Mouse (Mus musculus): Measurements from ENCODE around the gene Nxnl1.
A peak's percentile ranks its signal among the peaks of the same experiment; 100 is the strongest.

The Nxnl1 gene

DNA sequence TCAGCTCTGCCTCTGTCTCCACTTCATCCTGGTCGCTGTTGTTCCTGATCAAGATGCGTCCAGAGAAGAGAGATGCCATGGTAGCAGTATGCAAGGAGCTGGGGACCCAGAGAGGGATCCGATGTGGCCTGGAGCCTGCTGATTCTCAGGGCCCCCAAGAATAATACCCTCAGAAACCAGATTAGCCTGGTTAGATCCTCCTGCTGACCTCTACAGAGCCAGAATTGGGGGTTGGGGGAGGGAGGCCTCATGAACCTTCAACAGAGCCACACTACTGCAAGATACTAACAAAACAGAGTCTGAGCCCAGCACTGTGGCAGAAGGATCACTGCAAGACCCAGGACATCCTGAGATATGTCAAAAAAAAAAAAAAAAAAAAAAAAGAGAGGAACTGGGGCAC is at the start of gene Nxnl1:
Gene Nxnl1 (minus strand): TSS at position 101 of the 400 bp plus-strand sequence.
- DNase-seq (ENCODE audit: low spot score in 2 of 2) = no peak

DNA sequence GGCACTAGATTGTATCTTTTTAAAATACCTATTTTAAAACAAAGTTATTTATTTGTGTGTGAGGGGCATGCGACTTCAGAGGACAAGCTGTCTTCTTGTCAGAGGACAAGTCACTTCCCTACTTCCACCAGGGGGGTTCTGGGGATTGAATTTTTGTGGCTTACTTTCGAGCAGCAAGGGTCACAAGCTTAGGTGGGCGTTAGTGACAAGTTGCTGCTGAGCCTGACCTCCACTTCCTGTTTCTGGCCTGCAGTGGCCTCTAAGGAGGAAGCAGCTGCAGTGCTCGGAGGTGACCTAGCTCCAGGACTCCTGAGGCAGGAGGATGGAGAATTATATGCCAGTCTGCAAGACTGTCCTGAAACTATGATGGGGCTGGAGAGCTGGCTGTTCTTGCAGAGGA is 47.0 kb upstream of the Nxnl1 start:
- DNase-seq (ENCODE audit: low spot score in 2 of 2) = no peak

DNA sequence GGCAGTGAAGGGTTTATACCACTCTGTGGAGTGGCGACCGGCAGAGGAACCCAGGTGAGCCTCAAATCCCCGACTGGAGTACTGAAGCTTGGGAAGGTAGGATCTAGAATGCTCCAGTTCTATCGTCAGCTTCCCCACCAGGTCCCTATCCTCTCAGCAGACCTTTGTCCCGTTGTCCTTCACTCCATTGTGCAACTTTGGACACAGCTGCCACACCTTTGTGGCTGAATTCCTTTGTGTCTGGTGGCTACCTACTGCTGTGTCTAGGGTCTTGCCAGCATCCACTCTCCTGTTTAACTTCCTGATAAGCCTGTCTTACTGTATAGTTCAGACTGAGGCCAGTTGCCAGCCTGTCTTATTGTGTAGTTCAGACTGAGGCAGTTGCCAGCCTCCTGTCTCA is 45.7 kb upstream of the Nxnl1 start:
- no peak for DNase-seq (ENCODE audit: low spot score in 2 of 2)

DNA sequence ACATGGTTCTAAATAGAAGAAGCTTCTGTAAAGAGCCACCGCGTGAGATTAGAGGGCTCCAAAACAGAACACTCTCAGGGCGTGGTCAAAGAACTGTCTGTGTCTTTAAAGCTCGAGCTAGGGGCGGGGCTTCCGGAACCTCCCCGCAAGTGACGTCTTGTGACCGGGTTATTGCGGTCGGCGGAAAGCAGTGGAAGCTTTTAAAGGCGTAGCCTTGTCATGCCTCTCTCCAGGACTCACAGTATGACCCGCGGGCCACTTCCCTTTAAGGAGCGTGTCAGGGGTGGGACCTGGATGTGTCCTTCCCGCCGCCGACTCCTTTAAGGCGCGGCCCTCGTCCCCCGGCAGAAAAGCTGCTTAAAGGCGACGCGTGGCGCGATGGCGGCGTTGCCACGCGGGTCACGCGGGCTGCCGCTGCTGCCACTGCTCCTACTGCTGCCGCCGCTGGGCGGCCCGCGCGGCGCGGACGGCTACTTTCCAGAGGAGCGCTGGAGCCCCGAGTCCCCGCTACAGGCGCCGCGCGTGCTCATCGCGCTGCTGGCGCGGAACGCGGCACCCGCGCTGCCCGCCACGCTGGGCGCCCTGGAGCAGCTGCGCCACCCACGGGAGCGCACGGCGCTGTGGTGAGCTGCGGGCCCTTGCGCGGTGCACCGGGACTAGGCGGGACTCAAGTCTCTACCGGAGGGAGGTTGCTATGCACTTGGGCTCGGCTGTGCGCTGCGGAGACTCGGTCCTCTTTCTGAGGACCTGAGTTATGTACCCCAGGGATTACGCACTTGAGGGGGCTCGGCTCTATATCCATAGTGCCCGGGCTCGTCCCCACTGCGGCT is 44.6 kb upstream of the Nxnl1 start, which contains the start of gene Colgalt1:
Gene Colgalt1 (plus strand): TSS at position 177 of the 830 bp plus-strand sequence.
- DNase-seq (ENCODE audit: low spot score in 2 of 2) = peak; percentile 90 to 93

DNA sequence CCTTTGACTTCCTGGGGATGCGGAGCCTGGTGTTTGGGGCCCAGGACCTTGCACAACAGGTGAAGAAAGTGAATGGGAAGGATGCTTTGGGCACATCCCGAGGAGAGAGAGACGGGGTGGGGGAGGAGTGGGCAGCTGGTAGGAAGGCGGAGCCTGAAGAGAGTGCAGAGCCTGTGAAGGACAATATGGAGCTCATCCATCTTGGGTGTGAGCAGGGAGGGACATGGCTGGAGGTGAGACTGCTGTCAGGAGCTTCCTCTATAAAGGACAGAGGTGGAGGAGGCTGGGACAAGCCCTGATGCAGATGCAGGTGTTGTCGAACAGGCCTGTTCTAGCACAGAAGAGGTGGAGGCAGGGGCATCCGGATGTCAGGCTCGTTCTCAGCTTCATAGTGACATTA is 37.6 kb upstream of the Nxnl1 start:
- no peak for DNase-seq (ENCODE audit: low spot score in 2 of 2)

DNA sequence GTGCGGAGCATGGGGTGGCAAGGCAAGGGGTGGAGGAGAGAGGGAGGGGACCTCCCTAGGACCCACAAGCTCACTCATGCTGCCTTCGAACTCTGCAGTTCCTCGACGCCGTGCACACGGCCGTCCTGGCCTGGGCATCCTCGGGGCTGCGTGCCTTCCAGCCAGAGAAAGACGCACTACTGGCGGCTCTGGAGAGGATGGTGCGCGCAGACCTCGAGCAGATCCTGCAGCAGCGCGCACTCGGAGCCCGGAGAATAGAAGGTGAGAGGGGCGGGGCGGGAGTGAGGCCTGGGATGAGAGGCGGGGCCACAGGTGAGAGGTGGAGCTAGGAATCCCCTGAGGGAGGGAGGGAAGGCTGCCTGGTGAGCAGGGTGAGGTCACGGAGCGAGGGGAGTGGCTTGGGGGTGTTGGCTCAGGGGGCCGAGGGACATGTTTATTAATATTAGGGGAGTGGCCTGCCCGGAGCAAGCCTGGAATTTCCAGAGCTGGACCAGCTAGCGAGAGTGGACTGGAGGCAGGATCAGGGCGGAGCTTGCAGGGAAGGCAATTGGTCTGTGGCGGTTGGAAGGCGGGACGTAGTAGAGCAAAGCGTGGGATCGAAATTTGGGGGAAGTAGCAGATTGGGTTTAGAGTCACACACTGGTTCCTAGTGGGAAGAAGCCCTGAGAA is 36.4 kb upstream of the Nxnl1 start:
- no peak for DNase-seq (ENCODE audit: low spot score in 2 of 2)

DNA sequence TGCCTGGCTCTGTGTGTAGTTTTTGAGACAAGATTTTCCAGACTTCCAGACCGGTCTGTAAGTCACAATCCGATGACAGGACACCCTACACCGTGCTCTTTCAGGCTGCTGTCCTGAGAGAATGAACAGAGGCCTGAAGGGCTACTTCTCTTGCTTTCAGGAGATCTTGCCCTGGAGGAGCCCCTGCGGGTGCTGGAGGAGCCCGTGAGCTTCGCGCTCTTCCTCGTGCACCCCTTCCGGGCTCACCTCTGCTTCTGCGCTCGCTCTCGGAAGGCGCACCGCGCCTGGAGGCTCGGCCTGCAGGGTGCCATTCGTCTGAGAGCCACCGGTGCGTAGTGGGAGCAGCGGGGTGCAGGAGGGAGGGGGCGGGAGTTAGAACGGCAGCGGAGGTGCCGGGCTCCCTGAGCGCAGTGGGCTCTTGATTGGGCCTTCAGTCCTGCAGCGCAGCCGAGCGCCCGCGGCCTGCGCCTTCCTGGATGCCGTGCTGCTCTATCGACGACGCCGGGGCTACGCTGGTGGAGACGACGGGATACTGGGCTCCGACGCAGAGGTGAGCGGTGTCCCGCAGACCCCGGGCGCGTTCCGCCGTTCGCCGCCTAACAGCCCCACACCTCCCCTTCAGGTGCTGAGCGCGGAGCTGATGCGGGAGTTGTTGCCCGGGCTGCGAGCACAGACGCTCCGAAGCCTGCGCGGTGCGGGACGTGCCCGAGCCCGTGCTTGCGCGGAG is 35.7 kb upstream of the Nxnl1 start:
- no peak for DNase-seq (ENCODE audit: low spot score in 2 of 2)

DNA sequence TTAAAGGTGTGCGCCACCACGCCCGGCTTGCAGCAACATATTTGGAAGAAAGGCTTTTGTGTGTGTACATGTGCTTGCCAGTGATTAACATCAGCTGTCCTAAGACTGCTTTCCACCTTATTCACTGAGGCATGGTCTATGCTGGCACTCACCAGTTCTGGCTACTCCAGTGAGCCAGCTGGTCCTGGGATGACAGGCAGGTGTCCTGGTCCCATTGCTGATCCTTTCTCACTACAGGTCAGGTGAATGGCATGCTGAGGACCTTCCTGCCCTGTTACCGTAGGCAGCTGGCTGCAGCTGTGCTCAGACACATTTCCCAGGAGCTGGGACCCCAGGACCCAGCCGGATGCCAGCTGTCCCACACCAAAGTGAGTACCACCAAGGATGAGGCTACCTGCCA is 32.4 kb upstream of the Nxnl1 start:
- DNase-seq (ENCODE audit: low spot score in 2 of 2) = no peak

DNA sequence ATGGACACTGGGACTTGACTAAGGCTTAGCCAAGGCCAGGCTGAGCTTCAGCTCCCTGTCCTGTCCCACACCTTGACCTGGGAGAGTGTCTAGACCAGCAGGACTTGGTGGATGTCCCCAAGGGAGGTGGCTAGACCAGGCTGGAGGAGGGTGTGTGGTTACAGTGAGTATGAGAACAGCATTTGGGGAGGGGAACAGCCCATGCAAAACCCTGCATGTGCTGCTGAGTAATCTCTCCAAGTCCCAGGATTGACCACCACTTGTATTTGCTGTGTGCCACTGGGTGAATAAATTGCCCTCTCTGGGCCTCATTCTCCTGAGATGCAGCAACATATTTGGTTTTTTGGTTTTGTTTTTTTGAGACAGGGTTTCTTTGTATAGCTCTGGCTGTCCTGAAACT is 32.0 kb upstream of the Nxnl1 start:
- DNase-seq (ENCODE audit: low spot score in 2 of 2) = no peak

DNA sequence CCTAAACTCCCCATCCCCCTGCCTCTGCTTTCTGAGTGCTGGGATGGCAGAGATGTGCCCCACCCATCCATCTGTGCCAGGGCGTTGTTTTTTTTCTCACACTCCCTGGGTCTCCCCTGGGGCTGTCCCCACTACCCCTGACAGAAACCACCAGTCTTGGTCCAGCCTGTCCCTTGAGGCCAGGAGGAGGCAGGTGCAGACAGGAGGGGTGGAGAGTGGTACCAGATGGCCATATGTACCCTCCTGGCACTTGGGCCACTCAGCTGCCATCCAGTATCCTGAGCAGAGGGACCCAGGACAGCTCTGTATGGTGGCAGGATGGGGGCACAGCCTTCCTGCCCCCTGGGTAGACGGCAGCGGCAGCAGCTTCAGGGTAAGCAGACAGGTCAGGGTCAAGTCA is 31.1 kb upstream of the Nxnl1 start, which contains the start of gene Fam129c:
Gene Fam129c (plus strand): TSS at position 198 of the 400 bp plus-strand sequence.
- DNase-seq (ENCODE audit: low spot score in 2 of 2) = no peak

DNA sequence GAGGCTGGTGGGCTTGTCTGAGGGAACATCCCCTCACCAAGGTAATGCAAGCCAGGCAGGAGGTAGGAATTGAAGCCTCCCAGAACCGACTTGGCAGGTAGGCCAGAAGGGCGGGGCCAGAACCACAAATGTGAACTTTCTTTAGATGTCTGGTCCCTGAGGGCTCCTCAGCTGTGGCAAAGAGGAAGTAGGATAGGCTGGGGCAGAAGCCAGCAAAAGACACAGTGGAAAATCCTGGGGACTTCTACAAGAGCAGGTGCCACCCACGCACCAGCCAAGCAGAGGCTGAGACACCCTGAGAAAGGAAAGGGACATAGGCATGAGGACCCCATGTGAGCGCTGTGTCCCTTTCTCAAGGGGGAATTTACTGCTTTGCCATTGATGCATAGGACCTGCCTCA is 30.4 kb upstream of the Nxnl1 start:
- DNase-seq (ENCODE audit: low spot score in 2 of 2) = no peak

DNA sequence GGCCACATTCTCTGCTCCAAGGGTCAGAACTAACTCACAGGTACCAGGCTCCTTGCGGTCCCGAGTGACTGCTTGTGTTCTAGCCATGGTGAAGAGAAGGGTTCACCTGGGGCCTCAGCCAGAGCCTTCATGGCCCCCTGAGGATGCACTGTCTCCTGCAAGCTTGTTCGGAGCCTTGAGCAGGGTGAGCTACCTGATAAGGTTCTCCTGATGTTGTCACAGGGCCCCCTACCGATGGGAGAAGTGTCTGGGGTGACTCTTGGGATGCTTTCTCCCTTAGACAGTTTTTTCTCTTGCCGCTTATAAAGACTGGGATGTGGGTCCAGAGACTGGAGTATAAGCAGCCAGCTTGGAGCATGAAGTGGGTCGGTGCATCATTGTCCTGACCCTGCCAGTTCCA is 30.0 kb upstream of the Nxnl1 start:
- no peak for DNase-seq (ENCODE audit: low spot score in 2 of 2)

DNA sequence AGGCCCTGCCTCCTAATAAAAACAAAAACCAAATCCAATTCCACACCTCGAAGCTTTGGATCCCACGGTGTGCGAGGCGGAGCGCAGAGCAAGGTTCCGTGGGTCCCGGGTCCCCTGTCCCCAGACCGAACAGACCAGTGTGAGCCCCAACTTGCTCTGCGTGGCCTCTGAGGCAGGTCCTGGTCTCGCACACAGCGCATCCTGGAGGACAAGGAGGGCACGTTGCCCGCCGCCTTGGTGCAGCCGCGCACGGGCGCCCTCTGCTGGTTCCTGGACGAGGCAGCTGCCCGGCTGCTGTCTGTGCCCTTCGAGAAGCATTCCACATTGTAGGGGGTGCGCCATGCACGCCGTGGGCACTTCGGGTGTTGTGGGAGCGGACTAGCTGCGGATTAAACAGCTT is 29.5 kb upstream of the Nxnl1 start:
- DNase-seq (ENCODE audit: low spot score in 2 of 2) = peak; percentile 82 to 86

DNA sequence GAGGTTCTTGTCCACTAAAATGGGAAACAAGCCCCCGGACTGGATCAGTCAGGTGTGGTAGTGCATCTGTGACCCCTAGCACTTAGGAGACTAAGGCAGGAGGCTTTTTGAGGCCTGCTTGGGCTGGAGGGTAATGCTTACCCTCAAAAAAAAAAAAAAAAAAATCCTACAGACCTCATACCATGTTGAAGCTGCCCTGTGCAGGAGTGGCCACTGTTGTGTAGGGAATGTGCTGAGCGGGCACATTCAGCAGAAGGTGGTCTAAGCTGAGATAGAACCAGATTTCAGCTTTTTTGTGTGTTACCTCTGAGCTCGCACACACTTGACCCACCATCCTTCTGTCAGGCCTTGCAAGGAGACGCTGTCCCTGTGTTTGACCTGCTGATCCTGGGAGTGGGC is 27.9 kb upstream of the Nxnl1 start:
- no peak for DNase-seq (ENCODE audit: low spot score in 2 of 2)

DNA sequence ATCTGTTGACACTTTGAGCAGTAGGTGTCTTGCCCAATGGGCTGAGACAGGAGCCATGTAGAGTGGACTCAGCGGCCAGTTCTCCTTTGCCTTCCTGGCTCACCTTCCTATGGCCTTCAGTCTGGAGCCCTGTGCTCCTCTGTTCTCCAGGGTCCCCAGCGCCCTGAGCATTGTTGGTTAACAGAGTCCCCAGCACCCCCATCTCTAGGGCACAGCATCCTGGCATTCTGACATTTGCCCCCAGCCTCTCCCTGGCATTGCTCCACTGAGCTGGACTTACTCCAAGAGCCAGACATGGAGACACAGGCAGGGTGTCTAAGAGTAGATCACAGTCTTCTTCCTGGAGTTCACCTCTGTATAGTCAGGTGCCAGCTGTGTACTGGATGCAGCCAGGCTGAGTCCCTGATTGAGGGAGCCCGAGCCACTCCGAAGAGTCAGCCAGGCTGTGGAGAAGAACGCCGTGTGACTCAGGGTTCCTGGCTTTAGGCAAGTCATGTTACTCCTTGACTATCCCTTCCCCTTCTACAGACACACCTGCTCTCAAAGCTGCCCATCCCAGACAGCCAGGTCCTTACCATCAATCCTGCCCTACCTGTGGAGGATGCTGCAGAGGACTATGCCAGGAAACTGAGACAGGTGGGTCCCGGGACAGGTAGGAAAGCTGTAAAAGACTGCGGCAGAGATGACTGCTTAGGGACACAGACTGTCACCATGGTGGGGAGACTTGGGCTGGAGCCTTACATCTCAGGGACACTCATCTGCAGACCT is 27.3 kb upstream of the Nxnl1 start:
- DNase-seq (ENCODE audit: low spot score in 2 of 2) = no peak

DNA sequence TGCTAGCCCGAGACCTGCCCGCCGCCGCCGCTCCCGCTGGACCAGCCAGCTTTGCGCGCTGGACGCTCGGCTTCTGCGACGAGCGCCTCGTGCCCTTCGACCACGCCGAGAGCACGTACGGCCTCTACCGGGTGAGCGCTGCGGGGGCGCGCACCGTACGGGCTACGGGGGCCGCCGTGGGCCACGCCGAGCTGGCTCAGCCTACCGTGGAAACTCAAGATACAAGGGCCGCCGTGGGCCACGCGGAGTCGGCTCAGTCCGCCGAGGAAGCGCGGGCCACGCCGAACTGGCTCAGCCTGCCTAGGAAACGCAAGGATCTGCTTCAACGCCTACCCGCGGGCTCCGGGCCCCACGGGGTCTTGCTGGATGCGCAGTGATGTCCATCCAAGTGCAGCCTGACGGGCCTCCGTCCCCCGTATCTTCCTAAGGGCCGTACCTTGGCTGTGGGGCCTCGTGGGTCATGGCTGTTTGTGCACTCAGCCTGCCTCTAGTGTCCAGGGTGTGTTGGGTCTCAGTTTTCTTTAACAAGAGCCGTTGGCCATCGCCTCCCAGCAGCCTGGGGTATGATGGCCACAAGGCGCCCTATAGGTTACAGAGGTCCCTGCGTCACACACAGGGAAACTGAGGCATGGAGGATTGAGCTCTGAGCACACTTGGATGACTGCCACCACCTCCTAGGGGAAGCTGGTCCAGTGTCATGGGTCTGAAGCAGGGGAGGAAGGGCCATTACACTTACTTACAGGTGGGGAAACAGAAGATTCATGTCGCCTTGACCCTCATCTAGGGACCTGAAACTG is 26.2 kb upstream of the Nxnl1 start:
- peak; percentile 81 to 85 for DNase-seq (ENCODE audit: low spot score in 2 of 2)

DNA sequence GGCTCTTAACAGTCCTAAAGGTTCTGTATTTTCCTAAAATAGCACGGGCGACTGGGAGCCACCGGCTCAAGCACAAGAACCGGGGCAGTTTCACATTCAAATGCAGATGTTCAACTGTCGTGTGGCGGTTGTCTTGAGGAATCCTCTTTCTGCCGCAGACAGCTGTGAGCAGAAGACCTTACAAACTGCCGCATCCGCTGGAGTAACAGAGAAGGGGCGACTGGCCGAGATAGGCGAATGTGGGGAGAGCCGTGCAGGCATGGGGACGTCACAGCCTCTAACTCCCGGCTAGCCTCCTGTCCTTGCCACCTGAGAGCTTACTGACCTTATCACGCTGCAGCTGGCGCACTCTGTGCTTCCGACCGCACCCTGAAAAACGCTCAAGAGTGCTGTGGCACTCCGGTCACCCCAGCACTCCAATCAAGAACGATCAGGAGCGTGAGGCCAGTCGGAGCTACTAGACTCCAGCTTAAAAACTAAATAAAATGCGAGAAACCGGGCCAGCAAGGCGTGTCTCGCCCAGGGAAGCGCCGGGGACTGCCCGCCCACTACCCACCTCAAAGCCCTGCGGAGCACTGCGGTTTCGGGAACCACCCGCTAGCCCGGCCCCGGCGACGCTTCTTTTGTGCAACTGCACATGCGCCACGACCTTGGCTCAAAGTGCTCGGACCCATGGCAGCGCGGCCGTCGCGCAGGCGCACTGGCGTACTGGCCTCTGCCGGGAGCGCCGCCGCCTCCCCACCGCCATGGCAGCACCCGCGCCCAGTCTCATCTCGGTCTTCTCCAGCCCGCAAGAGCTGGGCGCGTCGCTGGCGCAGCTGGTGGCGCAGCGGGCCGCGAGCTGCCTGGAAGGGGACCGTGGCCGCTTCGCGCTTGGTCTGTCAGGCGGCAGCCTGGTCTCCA is 25.3 kb upstream of the Nxnl1 start, which contains the start of gene Pgls:
Gene Pgls (plus strand): TSS at position 706 of the 903 bp plus-strand sequence.
- DNase-seq (ENCODE audit: low spot score in 2 of 2) = peak; percentile 93 to 95

DNA sequence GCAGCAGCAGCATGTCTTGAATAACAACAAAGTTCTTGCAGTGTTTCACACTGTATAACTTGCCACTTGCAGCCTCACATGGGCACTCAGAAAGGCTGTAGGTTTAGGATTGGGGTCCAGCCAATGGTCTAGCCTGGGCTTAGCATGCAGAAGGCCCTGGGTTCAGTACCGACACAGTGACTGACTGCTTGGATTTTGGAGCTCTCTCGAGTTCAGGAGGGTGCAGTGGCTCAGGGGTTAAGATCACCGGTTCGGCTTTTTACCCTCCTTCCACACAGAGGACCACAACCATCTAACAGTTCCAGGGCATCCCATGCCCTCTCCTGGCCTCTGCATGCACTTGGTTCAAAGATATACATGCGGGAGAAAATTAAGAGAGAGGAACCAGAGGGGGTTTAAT is 24.6 kb upstream of the Nxnl1 start:
- no peak for DNase-seq (ENCODE audit: low spot score in 2 of 2)

DNA sequence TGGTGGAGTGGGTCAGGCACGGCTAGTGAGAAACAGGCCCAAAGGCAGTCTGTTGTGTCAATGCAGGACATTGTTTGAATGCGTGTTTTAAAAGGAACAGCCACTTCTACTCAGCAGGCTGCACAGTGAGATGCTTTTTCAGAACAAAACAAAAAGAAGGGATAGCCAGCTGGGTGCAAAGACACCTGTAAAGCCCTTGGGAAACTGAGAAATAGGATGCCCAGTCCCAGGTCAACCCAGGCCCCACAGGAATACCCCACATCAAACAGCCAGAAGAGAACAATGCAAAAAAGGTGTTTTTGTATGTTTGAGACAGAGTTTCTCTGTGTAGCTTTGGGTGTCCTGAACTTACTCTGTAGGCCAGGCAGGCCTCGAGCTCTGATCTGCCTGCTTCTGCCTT is 22.4 kb upstream of the Nxnl1 start:
- DNase-seq (ENCODE audit: low spot score in 2 of 2) = no peak

DNA sequence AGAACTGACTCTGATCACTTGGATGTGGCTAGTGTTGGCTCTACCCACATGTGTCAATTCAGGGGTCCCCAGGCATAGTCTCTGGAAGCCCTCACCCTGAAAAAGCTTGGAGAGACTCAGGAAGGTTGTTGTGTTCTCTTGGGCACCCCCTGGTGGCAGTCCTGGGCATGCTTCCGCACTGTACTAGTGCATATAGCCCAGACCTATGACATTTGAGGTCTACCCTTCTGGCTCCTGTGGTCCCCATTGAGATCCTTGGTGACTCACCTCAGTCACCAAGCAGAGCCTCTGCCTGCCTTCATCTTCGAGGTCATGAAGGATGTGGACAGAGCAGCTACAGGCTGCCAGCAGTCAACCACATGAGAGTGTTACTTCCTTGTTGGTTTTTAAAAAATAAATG is 20.5 kb upstream of the Nxnl1 start:
- no peak for DNase-seq (ENCODE audit: low spot score in 2 of 2)

Data from frontal cortex, postnatal 25 days (tissue).